Mouse (Mus musculus) kidney, adult 11 months (tissue): ENCODE data around the gene Ccdc153.
A peak's percentile ranks its signal among the peaks of the same experiment; 100 is the strongest.

Experiments
- DNase-seq: peaks from one replicate; pipeline ENCODE4 v3.0.0; 2022

The Ccdc153 gene

DNA sequence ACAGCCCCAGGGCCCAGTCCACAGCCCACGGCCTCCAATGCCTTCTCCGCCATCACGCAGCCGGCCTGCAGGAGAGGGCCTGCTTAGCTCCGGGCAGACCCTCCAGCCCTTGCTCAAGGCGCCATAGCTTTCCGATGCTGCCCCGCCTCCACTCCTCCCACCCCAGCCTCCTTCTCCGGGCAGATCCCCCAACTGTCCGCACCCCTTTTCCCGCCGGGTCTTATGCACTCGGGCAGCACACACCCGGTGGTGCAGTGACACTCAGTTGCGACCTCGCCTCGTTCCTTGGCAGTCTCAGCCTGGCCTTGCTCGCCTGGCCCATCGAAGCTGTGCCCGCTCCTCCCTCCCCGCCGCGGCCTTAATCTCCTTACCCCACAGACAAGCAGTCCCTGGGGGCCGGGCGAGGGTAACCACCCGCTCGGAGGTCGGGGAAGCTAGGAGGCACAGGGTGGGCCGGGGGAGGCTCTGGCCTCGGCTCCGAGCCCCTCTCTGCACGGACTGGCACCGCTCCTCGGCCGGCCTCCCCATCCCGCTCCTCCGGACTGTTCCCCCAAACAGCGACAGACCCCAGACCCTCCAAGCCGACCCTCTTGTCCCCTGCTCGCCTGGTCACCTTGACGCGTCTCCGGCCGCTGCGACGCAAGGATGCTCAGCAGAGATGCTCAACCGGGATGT lies 47.1 kb downstream of the Ccdc153 start:
- DNase-seq, result no peak

DNA sequence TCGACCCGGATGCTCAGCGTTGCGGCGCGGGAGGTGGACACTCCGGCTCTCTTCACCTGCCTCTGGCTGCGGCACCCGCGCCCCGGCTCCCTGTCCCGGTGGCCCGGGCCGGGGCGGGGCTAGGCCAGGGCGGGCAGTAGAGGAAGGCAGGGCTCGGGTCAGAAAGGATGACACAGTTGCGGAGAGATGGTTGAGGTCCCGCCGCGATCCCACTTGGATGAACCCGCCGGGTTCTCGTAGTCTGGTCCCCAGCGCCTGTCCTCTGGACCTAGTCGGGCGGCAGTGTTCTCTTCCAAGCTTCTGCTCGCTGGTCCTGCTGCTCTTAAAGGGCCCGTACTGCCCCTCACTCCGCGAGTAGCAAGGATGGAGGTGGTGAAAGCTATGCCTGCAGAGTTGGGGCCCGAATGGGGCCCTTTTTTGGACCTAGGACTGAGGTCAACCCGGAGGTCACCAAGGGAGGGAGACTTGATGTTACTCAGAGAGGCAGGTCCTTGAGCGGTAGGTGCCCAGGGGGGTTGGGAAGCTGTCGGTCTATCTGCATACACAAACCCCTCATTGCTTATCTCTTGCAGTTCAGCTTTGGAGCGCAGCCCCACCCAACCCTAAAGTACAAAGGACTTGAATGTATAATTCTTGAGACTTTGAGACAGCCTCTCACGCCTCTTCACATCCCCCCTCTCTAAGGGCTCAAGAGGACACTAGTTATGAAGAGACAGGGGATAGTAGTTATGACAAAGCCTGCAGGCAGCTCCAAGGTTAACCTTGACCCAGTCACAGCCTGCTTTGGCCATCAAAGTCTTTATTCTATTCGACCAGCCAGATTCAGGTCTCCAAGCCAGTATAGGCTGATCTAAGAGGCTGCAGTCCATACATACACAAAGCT lies 47.8 kb downstream of the Ccdc153 start, which contains the start of gene Abcg4:
Abcg4 (minus strand) TSS at position 540 of the 883 bp plus-strand sequence.
- no peak for DNase-seq

DNA sequence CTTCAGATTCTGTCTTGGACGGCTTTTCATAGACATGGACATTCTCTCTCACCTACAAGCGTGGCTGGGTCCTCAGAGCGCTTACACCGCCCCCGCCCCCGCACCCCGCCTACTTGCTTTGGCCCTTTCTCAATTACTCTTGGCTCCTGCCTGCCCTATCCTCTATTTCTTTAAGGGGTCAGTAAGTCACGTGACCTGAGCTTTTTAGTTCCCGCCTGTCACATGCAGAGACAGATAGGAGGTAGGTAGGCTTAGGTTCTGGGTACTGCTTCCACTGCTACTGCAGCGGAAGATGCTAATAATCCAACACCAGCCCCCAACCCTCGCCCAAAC lies 48.4 kb downstream of the Ccdc153 start:
- DNase-seq, result no peak

DNA sequence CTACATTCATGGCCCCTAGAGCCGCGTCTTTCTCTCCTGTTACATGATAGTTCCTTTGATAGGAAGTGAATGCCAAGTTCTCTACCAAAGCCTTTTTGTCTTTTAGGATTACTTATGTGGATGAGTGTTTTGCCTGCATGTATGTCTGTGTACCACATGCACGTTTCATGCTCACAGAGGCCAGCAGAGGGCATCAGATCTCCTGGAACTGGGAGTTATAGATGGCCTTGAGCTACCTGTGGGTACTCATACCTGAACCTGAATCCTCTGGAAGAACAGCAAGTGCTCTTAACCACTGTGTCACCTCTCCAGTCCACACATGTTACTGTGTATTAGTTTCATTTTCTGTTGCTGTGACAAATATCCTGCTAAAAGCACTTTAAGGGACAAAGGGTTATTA lies 52.0 kb downstream of the Ccdc153 start:
- peak; percentile 54 for DNase-seq
